Mouse (Mus musculus): ENCODE results near the gene Kcna3. TPM values are rescaled to one million over a fixed set of nuclear protein-coding genes. Genes with fewer than 3 reads are reported as not detected.

The Kcna3 gene
- polyA plus RNA-seq, 1 experiment from 2014 or later: 1.1 TPM

DNA sequence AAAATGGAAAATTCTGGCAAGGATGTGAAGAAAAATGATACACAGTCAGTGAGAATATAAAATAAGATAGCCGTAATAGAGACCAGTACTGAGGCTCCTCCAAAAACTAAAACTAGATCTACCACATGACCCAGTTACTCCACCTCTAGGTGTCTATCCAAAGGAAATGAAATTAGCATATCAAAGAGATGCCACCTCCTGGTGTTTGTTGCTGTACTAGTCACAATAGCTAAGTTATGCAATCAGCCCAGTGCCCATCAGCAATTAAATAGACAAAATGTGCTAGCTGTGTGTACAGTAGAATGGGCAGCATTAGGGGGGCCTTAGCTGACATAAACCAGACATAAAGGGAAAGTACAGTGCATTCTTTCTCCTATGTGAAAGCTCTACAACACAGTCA, 25.5 kb downstream of the Kcna3 start:
- Histone ChIP-seq H3K4me2 (replicated peaks; ENCODE audit: low read depth, low read length) (no peak overlapping the region), H3K4me1 (ENCODE audit: insufficient read depth, low read length) (no peaks in the 10 kb centered on the region), H3K36me3 (ENCODE audit: insufficient read depth, low read length) (no peaks in the 10 kb centered on the region), H3K4me3 (ENCODE audit: low read length) (no peak overlapping the region), H3K9ac (replicated peaks; ENCODE audit: low read length) (no peak overlapping the region), H3K27ac (ENCODE audit: low read length) (no peak overlapping the region), H3K9me3 (ENCODE audit: low read length) (no peaks in the 10 kb centered on the region), H3K27me3 (ENCODE audit: insufficient read depth, low read length) (no peaks in the 10 kb centered on the region)
- ATAC-seq (ENCODE audit: low FRiP score, low TSS enrichment): no peak
- 90% methylated on average over 1 of the region's 1 CpGs for WGBS

DNA sequence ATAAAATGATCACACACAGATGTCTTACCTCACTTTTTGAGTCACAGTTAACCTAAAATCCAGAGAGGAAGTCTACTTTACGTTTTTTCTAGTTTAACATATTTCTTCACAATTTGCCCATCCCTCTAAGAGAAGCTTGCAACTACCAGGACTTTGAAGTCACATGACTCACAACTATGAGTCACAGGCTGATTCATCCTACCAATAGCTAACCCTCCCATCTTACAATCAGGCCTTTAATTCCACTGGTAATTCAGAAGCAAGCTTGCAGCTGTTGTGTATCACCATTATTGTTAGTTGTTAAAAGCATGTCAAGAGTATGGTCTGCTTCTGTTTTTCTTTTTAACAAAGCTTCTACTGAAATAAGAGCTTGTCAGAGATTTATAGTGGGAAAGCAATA, 26.8 kb downstream of the Kcna3 start:
- ATAC-seq (ENCODE audit: low FRiP score, low TSS enrichment): peak; percentile 59; the same call in 1 of the 2 replicates
- H3K4me1 ChIP-seq (ENCODE audit: insufficient read depth, low read length): no peaks in the 10 kb centered on the region
- H3K4me2 ChIP-seq (replicated peaks; ENCODE audit: low read depth, low read length): no peak overlapping the region
- H3K36me3 ChIP-seq (ENCODE audit: insufficient read depth, low read length): no peaks in the 10 kb centered on the region
- H3K9ac ChIP-seq (replicated peaks; ENCODE audit: low read length): no peak overlapping the region
- H3K27me3 ChIP-seq (ENCODE audit: insufficient read depth, low read length): no peaks in the 10 kb centered on the region
- no peaks in the 10 kb centered on the region for H3K9me3 ChIP-seq (ENCODE audit: low read length)
- no peak overlapping the region for H3K4me3 ChIP-seq (ENCODE audit: low read length)
- 61% methylated on average over 1 of the region's 1 CpGs for WGBS
- H3K27ac ChIP-seq (ENCODE audit: low read length): no peak overlapping the region

DNA sequence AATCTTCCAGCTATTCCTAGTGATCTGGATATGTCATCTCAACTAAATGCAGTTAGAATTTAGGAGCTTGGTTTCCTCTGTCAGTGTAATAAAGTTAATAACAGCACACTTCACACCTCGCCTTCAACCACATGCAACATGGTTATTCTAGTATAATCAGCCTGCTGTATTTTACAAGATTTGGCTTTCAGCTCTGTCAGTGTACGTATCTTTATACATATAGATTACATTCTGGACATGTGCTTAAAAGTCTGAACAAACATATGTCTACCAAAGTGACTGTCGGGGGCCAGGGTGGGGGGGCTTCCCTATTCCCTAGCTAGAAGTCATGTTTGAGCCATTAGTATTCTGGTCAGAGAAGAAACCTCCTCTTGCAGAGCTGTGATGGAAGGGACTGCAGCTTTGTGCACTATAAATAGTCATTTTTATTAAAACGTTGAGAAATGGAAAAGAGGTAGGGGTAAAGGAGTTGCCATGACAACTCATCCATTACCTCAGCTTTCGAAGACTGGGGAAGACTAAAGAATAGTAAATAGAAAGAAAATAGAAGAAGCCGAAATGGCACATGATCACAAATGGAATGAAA, 29.6 kb downstream of the Kcna3 start:
- Histone ChIP-seq H3K9me3 (ENCODE audit: low read length) (no peaks in the 10 kb centered on the region), H3K4me1 (ENCODE audit: insufficient read depth, low read length) (no peaks in the 10 kb centered on the region), H3K27me3 (ENCODE audit: insufficient read depth, low read length) (no peaks in the 10 kb centered on the region), H3K4me2 (replicated peaks; ENCODE audit: low read depth, low read length) (no peak overlapping the region), H3K27ac (ENCODE audit: low read length) (no peak overlapping the region), H3K9ac (replicated peaks; ENCODE audit: low read length) (no peak overlapping the region), H3K36me3 (ENCODE audit: insufficient read depth, low read length) (no peaks in the 10 kb centered on the region), H3K4me3 (ENCODE audit: low read length) (no peak overlapping the region)
- no peak for ATAC-seq (ENCODE audit: low FRiP score, low TSS enrichment)
- WGBS: 77% methylated on average over 6 of the region's 6 CpGs

DNA sequence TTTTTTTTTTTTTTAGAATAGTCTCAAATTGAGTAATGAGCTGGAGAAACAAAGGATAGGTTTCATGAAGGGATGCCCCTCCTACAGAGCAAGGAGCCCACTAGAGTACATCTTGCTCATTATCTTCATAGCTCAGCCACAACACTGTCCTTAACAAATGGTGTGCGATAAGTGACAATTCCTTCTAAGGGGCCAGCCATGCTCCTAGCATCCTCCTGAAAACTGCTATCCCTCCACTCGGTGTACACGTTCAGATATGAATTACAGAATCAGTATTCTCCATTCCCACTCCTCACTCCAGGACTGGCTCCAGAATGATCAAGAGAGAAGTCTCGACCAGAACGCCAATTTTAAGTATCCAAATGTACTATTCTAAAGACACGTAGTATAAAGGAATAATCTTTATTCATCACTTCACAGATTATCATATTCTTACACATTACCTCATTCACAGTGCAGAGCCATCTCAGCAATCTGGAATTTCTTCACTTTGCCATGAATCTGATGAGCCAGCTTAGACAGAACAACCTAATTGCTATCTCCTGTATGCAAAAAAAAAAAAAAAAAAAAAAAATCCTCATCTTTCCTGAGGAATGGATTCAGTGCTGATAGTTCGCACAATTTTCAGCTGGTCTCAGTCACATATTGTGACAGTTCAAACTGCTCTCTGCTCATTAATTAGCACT, 30.3 kb downstream of the Kcna3 start:
- H3K36me3 ChIP-seq (ENCODE audit: insufficient read depth, low read length): no peaks in the 10 kb centered on the region
- no peak for ATAC-seq (ENCODE audit: low FRiP score, low TSS enrichment)
- no peak overlapping the region for H3K4me3 ChIP-seq (ENCODE audit: low read length)
- 86% methylated on average over 7 of the region's 7 CpGs for WGBS
- no peaks in the 10 kb centered on the region for H3K27me3 ChIP-seq (ENCODE audit: insufficient read depth, low read length)
- no peak overlapping the region for H3K27ac ChIP-seq (ENCODE audit: low read length)
- H3K4me2 ChIP-seq (replicated peaks; ENCODE audit: low read depth, low read length): no peak overlapping the region
- no peaks in the 10 kb centered on the region for H3K9me3 ChIP-seq (ENCODE audit: low read length)
- H3K9ac ChIP-seq (replicated peaks; ENCODE audit: low read length): no peak overlapping the region
- H3K4me1 ChIP-seq (ENCODE audit: insufficient read depth, low read length): no peaks in the 10 kb centered on the region

DNA sequence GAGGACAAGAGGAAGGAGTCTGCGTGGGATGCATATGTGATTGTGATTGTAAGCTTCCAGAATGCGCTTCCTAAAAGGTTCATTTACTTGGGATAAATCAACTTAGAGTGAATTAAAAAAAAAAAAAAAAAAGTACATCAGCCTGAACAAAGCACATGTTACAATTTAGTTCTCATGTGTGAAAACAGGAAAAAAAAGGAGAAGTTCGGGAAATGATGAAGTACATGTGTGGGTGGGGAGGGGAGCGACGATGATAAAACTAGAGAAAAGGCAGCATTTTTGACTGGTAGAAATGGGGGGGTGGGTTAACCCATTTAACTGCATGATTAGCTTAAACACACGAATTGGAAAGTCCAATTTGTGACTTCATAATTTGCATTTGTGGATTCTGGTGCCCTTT, 31.3 kb downstream of the Kcna3 start:
- H3K36me3 ChIP-seq (ENCODE audit: insufficient read depth, low read length): no peaks in the 10 kb centered on the region
- no peak overlapping the region for H3K4me3 ChIP-seq (ENCODE audit: low read length)
- no peaks in the 10 kb centered on the region for H3K9me3 ChIP-seq (ENCODE audit: low read length)
- 66% methylated on average over 6 of the region's 6 CpGs for WGBS
- no peak overlapping the region for H3K4me2 ChIP-seq (replicated peaks; ENCODE audit: low read depth, low read length)
- ATAC-seq (ENCODE audit: low FRiP score, low TSS enrichment): no peak
- no peak overlapping the region for H3K9ac ChIP-seq (replicated peaks; ENCODE audit: low read length)
- no peaks in the 10 kb centered on the region for H3K4me1 ChIP-seq (ENCODE audit: insufficient read depth, low read length)
- no peaks in the 10 kb centered on the region for H3K27me3 ChIP-seq (ENCODE audit: insufficient read depth, low read length)
- H3K27ac ChIP-seq (ENCODE audit: low read length): no peak overlapping the region

DNA sequence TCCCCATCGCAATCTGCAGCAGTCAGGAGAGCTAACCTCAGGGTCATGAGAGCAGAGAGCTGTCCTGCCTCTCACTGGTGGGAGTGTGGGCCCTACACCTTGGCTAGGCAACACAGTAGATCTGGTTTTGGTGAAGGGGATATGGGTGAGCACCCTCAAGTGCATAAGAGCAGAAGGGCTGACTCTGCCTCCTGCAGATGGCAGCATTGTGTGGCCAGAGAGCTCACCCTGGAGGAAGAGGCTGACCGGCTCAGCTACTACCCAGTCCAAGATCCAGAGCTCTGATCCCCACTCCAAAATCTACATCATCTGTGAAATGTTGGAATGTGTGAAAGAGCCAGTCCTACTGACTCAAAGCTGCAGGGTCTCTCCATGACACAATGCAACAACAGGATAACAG, 37.9 kb downstream of the Kcna3 start:
- no peaks in the 10 kb centered on the region for H3K9me3 ChIP-seq (ENCODE audit: low read length)
- no peak overlapping the region for H3K4me2 ChIP-seq (replicated peaks; ENCODE audit: low read depth, low read length)
- H3K4me1 ChIP-seq (ENCODE audit: insufficient read depth, low read length): no peaks in the 10 kb centered on the region
- H3K27ac ChIP-seq (ENCODE audit: low read length): no peak overlapping the region
- ATAC-seq (ENCODE audit: low FRiP score, low TSS enrichment): no peak
- H3K9ac ChIP-seq (replicated peaks; ENCODE audit: low read length): no peak overlapping the region
- H3K4me3 ChIP-seq (ENCODE audit: low read length): no peak overlapping the region
- H3K36me3 ChIP-seq (ENCODE audit: insufficient read depth, low read length): no peaks in the 10 kb centered on the region
- H3K27me3 ChIP-seq (ENCODE audit: insufficient read depth, low read length): no peaks in the 10 kb centered on the region
- WGBS: 57% methylated on average over 2 of the region's 2 CpGs

DNA sequence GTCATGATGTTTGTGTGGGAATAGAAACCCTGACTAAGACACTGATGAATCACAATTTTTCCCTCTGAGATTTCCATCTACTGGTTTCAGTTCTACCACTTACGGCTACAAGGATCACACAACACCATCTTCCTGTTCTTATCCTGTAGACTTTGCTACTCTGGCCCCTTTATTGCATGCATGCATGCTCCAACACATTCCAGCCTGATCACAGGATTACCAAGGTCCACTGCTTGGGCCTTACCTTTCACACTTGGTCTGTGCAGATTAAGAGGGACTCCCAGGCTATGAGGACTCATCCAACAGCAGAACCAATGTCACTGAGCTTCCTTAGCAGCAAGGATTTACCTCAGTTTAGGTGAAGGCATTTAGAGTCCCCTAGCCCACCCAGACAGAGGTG, 39.7 kb downstream of the Kcna3 start:
- 100% methylated on average over 1 of the region's 1 CpGs for WGBS
- Histone ChIP-seq H3K9me3 (ENCODE audit: low read length) (no peaks in the 10 kb centered on the region), H3K27ac (ENCODE audit: low read length) (no peak overlapping the region)

DNA sequence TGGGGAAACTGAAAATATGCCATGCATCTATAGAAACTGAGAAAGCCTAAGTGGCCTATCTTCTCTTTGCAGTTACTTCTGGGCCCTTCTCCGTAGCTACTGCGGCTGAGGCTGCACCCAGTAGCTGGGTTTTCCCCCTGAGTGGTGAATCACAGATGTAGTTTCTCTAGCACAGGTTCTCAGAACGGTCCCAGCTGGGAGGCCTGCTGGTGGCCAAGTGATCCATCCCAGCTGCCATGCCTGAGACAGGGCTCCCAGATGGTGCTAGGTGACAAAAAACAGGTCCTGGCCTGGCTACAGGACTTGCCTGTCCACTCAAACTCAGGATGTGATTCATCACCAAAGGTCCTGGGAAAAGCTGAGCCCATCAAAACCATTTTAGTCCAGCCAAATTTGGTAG, 40.7 kb downstream of the Kcna3 start:
- no peak for ATAC-seq (ENCODE audit: low FRiP score, low TSS enrichment)
- H3K27ac ChIP-seq (ENCODE audit: low read length): no peak overlapping the region
- H3K4me3 ChIP-seq (ENCODE audit: low read length): no peak overlapping the region

More for the DNA sequence above, 39.7 kb downstream of the Kcna3 start:
- Histone ChIP-seq H3K36me3 (ENCODE audit: insufficient read depth, low read length) (no peaks in the 10 kb centered on the region), H3K4me1 (ENCODE audit: insufficient read depth, low read length) (no peaks in the 10 kb centered on the region), H3K4me3 (ENCODE audit: low read length) (no peak overlapping the region), H3K27me3 (ENCODE audit: insufficient read depth, low read length) (no peaks in the 10 kb centered on the region), H3K9ac (replicated peaks; ENCODE audit: low read length) (no peak overlapping the region), H3K4me2 (replicated peaks; ENCODE audit: low read depth, low read length) (no peak overlapping the region)
- ATAC-seq (ENCODE audit: low FRiP score, low TSS enrichment): no peak

DNA sequence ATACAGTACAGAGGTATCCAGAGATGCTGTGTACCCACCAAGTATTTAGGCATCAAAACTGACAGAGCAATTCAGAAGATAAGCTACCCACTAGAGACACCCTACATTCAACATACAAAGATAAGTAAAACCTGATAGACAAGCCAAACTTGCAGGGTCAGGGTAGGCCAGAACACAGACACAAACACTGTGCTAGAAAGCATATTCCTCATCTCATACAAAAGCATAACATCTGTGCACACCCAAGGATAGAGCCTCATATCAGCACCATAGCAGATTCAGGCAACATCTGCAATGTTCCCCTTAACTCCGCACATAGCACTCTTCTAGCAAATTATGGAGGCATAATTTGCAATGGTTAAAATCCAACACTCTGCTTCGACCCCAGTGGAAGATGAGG, 41.1 kb downstream of the Kcna3 start:
- Histone ChIP-seq H3K4me2 (replicated peaks; ENCODE audit: low read depth, low read length) (no peak overlapping the region), H3K9ac (replicated peaks; ENCODE audit: low read length) (no peak overlapping the region), H3K4me3 (ENCODE audit: low read length) (no peak overlapping the region), H3K27ac (ENCODE audit: low read length) (no peak overlapping the region), H3K9me3 (ENCODE audit: low read length) (no peaks in the 10 kb centered on the region), H3K27me3 (ENCODE audit: insufficient read depth, low read length) (no peaks in the 10 kb centered on the region), H3K4me1 (ENCODE audit: insufficient read depth, low read length) (no peaks in the 10 kb centered on the region), H3K36me3 (ENCODE audit: insufficient read depth, low read length) (no peaks in the 10 kb centered on the region)
- no peak for ATAC-seq (ENCODE audit: low FRiP score, low TSS enrichment)
- WGBS: 87% methylated on average over 2 of the region's 2 CpGs

More for the DNA sequence above, 40.7 kb downstream of the Kcna3 start:
- Histone ChIP-seq H3K9me3 (ENCODE audit: low read length) (no peaks in the 10 kb centered on the region), H3K36me3 (ENCODE audit: insufficient read depth, low read length) (no peaks in the 10 kb centered on the region), H3K9ac (replicated peaks; ENCODE audit: low read length) (no peak overlapping the region), H3K4me1 (ENCODE audit: insufficient read depth, low read length) (no peaks in the 10 kb centered on the region), H3K4me2 (replicated peaks; ENCODE audit: low read depth, low read length) (no peak overlapping the region), H3K27me3 (ENCODE audit: insufficient read depth, low read length) (no peaks in the 10 kb centered on the region)
- WGBS: 55% methylated on average over 3 of the region's 3 CpGs

DNA sequence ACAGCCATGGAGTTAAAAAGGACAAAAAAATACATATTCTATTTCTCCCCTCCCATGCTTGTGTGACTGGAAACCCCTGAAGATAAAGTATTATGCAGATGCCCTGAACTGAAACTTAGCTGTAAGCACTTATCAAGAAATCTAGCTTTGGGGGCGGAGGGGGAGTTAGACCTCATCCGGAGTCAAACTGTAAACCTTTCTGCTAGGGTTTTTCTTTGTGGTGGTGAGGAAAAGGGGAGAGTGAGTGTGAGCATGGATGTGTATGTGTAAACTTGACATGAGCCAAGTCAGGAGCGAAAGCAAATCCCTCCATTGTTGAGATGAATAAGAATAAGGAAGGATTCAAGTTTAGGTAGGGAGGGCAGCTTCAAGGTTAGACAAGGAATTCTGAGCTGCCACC, 44.8 kb downstream of the Kcna3 start:
- WGBS: 79% methylated on average over 3 of the region's 3 CpGs
- Histone ChIP-seq H3K9ac (replicated peaks; ENCODE audit: low read length) (no peak overlapping the region), H3K36me3 (ENCODE audit: insufficient read depth, low read length) (no peaks in the 10 kb centered on the region), H3K9me3 (ENCODE audit: low read length) (no peaks in the 10 kb centered on the region), H3K27ac (ENCODE audit: low read length) (no peak overlapping the region), H3K4me2 (replicated peaks; ENCODE audit: low read depth, low read length) (no peak overlapping the region), H3K4me3 (ENCODE audit: low read length) (no peak overlapping the region), H3K27me3 (ENCODE audit: insufficient read depth, low read length) (no peaks in the 10 kb centered on the region), H3K4me1 (ENCODE audit: insufficient read depth, low read length) (no peaks in the 10 kb centered on the region)
- ATAC-seq (ENCODE audit: low FRiP score, low TSS enrichment): no peak

Measured in kidney, embryonic 16.5 days (tissue).